Mouse (Mus musculus) forebrain, embryonic 11.5 days (tissue): ENCODE measurements around the gene Ccdc30. TPM values are rescaled to one million over a fixed set of nuclear protein-coding genes. Genes with fewer than 3 reads are reported as not detected.

ENCODE experiments used
- ATAC-seq: fragments of 200-750 bp; cut with Nextera tagmentation; replicated peaks from 2 replicates; pipeline ENCODE4 v1.8.0; 2017; ENCODE audit warnings: moderate TSS enrichment; ENCODE audit not compliant: low FRiP score
- DNase-seq: peaks from one replicate; pipeline ENCODE4 v3.0.0-alpha.2; 2017; ENCODE audit warnings: low spot score
- H3K27ac ChIP-seq: fragments of 300-500 bp; sonication (generic); 2 replicates; pipeline ENCODE4 v1.5.1; 2014; ENCODE audit warnings: low read depth, low read length
- H3K27me3 ChIP-seq: fragments of 300-500 bp; sonication (generic); 2 replicates; pipeline ENCODE4 v1.6.1; 2014; ENCODE audit warnings: mild to moderate bottlenecking, low read length, mixed read lengths; ENCODE audit not compliant: control insufficient read depth, insufficient read depth
- H3K36me3 ChIP-seq: fragments of 300-500 bp; sonication (generic); 2 replicates; pipeline ENCODE4 v1.6.1; 2014; ENCODE audit warnings: mild to moderate bottlenecking, low read length, moderate library complexity, mixed read lengths; ENCODE audit not compliant: control insufficient read depth, insufficient read depth
- H3K4me1 ChIP-seq: fragments of 300-500 bp; sonication (generic); replicated peaks from 2 replicates; pipeline ENCODE4 v1.6.1; 2014; ENCODE audit warnings: low read length, mixed read lengths; ENCODE audit not compliant: control insufficient read depth, insufficient read depth
- H3K4me2 ChIP-seq: fragments of 300-500 bp; sonication (generic); 2 replicates; pipeline ENCODE4 v1.6.1; 2014; ENCODE audit warnings: low read depth, mild to moderate bottlenecking, low read length, moderate library complexity, mixed read lengths; ENCODE audit not compliant: severe bottlenecking
- H3K4me3 ChIP-seq: fragments of 300-500 bp; sonication (generic); 2 replicates; pipeline ENCODE4 v1.5.1; 2014; ENCODE audit warnings: low read depth, low read length
- H3K9ac ChIP-seq: fragments of 300-500 bp; sonication (generic); 2 replicates; pipeline ENCODE4 v1.6.1; 2014; ENCODE audit warnings: low read length
- H3K9me3 ChIP-seq: fragments of 300-500 bp; sonication (generic); 2 replicates; pipeline ENCODE4 v1.6.1; 2016; ENCODE audit warnings: low read length, mixed read lengths; ENCODE audit not compliant: control insufficient read depth
- WGBS: fragments of 180-500 bp; shearing (Covaris S2); extraction: QIAGEN DNeasy Blood & Tissue Kit; methylation state at CpG from one replicate; pipeline ENCODE4 v1.1.7; 2014; 5-methylcytosine and 5-hydroxymethylcytosine counted together
- polyA plus RNA-seq: library from polyadenylated mRNA; unstranded; fragments of >200 nt; fragmentation: Nextera tagmentation; extraction: Ambion mirVana; gene quantifications from 2 replicates; pipeline ENCODE4 v1.2.1, GENCODE M21; 2014

The Ccdc30 gene
- polyA plus RNA-seq, 1 experiment from 2014 or later, result 10.2 TPM

DNA sequence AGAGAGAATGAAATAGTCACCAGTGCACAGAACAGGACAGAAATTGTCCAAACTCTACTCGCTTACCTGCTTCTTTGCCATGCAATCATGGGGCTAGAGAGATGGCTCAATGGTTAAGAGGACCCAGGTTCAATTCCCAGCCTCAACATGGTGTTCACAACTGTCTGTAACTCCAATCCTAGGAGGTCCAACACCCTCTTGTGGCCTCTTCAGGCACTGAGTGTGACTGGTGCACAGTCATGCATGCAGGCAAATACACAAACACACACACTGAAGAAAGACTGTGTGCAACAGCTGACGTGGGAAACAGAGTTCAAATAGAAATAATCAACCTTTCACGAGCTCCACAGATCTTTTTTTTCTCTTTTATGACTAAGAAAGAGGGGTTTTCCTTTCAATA lies 53.1 kb downstream of the Ccdc30 start:
- H3K4me2 ChIP-seq, result no peak overlapping the region
- H3K4me1 ChIP-seq, result no peaks in the 10 kb centered on the region; the same call in 1 of the 2 replicates
- no peaks in the 10 kb centered on the region for H3K36me3 ChIP-seq
- no peaks in the 10 kb centered on the region for H3K27me3 ChIP-seq
- 84% methylated on average over 3 of the region's 3 CpGs for WGBS
- no peak overlapping the region for H3K4me3 ChIP-seq
- ATAC-seq (no peak), DNase-seq (peak; percentile 42)
- no peak overlapping the region for H3K27ac ChIP-seq
- H3K9me3 ChIP-seq, result no peaks in the 10 kb centered on the region
- H3K9ac ChIP-seq, result no peak overlapping the region

DNA sequence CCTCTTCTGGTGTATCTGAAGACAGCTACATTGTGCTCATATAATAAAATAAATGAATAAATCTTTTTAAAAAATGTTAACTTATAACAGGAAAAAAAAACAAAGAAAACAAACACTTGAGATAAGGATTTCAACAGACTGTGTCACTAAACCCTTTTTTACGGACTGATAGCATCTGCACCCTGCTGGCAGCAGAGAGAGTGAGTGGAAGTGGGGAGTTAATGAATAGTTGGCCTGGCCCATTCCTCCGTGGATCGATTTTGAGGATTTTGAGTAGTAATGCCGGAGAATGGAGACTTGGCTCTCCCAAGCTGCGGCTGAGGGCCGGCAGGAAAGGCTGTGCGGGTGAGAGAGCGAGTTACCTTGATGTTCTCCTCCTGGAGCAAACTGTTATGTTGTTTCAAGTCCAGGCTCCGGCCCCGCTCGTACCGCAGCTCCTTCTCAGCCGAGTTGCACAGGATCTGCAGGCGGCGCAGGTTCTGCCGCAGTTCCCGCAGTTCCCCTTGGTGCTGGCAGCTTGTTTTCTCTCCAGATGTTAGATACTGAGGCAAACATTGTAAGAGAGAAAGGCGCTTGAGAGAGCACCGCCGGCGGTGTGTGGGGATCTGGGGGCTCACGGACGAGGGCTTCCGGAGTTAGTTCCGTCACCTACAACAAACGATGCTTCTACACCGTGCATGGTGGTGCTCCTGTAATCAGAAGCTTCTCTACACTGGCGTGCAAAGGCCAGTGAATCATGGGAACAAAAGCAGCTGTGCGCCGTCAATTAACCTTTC lies 55.9 kb downstream of the Ccdc30 start:
- Histone ChIP-seq H3K4me2 (peak overlapping the region; percentile 54), H3K4me1 (no peaks in the 10 kb centered on the region; the same call in 1 of the 2 replicates), H3K36me3 (no peaks in the 10 kb centered on the region), H3K27me3 (no peaks in the 10 kb centered on the region; the same call in 1 of the 2 replicates), H3K9me3 (no peaks in the 10 kb centered on the region), H3K27ac (no peak overlapping the region), H3K9ac (peak overlapping the region; percentile 57), H3K4me3 (peak overlapping the region; percentile 24)
- DNase-seq, result peak; percentile 59
- ATAC-seq, result 0 out of 2 replicates have a peak, but pooled peaks have one; percentile 36
- 6% methylated on average over 30 of the region's 30 CpGs for WGBS

DNA sequence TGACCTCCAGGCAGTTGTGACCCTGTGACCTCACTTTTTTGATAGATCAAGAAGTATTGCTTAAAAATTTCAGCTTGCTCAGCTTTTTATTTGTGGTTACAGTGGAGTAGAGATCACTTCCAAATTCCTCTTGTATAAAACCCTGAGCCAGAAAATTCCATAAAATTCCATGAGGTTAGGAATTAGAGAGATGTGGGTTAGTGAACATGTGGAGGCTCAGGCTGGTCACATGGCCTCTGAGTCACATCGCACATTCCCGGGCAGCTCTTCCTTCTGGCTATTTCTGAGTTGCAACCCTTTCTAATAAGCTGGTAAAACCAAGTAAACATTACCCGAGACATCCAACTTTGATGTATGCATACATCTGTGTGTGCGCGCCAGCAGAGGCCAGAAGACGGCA lies 69.8 kb downstream of the Ccdc30 start:
- no peak overlapping the region for H3K9ac ChIP-seq
- ATAC-seq (no peak), DNase-seq (no peak)
- H3K9me3 ChIP-seq, result no peaks in the 10 kb centered on the region
- no peaks in the 10 kb centered on the region for H3K27me3 ChIP-seq
- H3K27ac ChIP-seq, result no peak overlapping the region
- no peak overlapping the region for H3K4me3 ChIP-seq
- no peaks in the 10 kb centered on the region for H3K36me3 ChIP-seq
- no peaks in the 10 kb centered on the region for H3K4me1 ChIP-seq
- no peak overlapping the region for H3K4me2 ChIP-seq
- 95% methylated on average over 6 of the region's 6 CpGs for WGBS

DNA sequence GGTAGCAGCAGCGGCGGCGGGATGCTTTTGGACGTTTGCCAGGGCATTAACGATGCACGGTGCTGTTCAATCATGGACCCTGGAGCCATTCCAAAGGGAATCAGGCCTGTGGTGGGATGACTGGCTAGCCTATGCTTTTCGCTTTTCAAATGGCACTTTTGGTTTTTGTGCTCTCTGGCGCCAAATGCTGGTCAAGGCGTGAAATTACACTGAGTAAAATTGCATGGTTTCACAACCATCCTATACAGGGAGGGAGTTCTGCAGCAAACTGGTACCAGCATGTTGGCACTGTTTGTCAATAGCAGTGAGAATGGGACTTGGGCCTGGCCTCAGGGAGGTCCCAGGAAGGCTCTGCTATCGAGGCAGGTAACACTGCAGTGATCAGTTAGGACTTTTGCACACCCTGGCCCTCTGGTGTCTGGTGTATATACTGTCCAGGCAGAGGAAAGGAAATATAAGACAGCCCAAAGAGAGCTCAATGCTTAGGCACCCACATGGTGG lies 76.4 kb downstream of the Ccdc30 start:
- H3K4me1 ChIP-seq, result no peaks in the 10 kb centered on the region
- no peaks in the 10 kb centered on the region for H3K36me3 ChIP-seq
- H3K4me2 ChIP-seq, result no peak overlapping the region
- H3K4me3 ChIP-seq, result no peak overlapping the region
- 5% methylated on average over 10 of the region's 10 CpGs for WGBS
- no peaks in the 10 kb centered on the region for H3K27me3 ChIP-seq
- ATAC-seq, result peak; percentile 71
- DNase-seq, result peak; percentile 79
- H3K27ac ChIP-seq, result no peak overlapping the region
- peak overlapping the region; percentile 27 for H3K9ac ChIP-seq
- no peaks in the 10 kb centered on the region for H3K9me3 ChIP-seq

DNA sequence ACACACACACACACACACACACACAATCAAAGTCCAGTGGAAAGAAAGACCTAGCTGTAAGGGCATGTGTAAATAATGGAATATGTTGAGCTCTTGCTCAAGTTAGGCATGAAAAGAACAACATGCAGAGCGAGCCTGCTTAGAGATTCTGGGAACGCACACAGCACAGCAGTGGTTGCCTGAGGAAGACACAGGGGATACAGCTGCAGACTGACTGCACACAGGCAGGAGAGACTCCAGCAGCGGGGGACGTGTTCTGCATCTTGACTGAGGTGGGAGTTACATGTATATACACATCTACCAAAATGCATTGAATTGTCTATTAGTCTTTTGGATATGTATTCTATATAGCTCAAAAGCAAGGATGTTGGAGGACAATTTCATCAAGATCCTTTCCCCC lies 76.9 kb downstream of the Ccdc30 start:
- H3K9me3 ChIP-seq, result no peaks in the 10 kb centered on the region
- no peaks in the 10 kb centered on the region for H3K36me3 ChIP-seq
- no peaks in the 10 kb centered on the region for H3K4me1 ChIP-seq
- ATAC-seq (no peak), DNase-seq (no peak)
- no peaks in the 10 kb centered on the region for H3K27me3 ChIP-seq
- H3K4me2 ChIP-seq, result no peak overlapping the region
- H3K27ac ChIP-seq, result no peak overlapping the region
- peak overlapping the region; percentile 27 for H3K9ac ChIP-seq
- H3K4me3 ChIP-seq, result no peak overlapping the region
- WGBS, result 77% methylated on average over 4 of the region's 4 CpGs

DNA sequence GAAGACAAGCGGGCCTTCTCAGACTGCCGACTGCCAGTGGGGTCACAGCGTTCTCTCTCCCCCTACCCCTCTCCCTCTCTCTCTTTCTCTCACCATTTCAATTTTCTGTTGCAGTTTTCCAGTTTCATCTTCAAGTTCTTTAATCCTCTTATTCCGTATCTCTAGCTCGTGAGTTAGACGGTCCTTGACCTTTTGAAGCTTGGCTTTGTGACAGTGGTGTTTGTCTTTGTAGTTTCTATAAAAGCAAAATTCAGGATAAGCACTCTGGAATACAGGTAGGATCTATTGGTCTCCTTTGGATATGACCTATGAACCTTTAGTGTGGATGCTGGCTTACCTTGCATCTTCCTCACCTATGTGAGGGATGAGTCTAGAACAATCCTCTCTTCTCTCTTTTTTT lies 81.8 kb downstream of the Ccdc30 start:
- no peak overlapping the region for H3K27ac ChIP-seq
- H3K27me3 ChIP-seq, result no peaks in the 10 kb centered on the region
- DNase-seq (no peak), ATAC-seq (no peak)
- H3K4me3 ChIP-seq, result no peak overlapping the region
- no peaks in the 10 kb centered on the region for H3K36me3 ChIP-seq
- H3K4me2 ChIP-seq, result no peak overlapping the region
- H3K9me3 ChIP-seq, result no peaks in the 10 kb centered on the region
- WGBS, result 86% methylated on average over 6 of the region's 6 CpGs
- H3K9ac ChIP-seq, result no peak overlapping the region
- H3K4me1 ChIP-seq, result no peaks in the 10 kb centered on the region

DNA sequence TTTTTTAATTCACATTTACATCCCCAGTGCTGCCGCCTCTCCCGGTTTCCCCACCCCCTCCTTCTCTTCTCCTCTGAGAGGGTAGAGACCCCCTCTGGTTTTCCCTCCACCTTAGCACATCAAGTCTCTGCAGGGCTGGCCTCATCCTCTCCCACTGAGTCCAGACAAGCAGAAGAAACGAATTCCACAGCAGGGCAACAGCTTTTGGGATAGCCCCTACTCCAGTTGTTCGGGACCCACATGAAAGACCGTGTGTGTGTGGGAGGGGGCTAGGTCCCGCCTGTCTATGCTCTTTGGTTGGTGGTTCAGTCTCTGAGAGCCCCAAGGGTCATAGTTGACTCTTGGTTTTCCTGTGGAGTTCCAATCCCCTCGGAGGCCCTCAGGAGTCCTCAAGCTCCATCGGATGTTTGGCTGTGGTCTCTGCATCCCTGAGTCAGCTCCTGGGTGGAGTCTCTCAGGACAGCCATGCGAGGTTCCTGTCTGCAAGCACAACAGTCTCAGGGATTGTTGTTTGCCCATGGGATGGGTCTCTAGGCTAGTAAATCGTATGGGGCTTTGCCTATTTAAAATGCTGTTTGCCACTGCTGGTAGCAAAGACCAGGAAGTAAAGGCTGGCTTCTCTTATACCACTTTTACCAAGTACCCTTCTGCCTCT lies 94.3 kb downstream of the Ccdc30 start:
- no peaks in the 10 kb centered on the region for H3K9me3 ChIP-seq
- H3K36me3 ChIP-seq, result no peaks in the 10 kb centered on the region; the same call in 1 of the 2 replicates
- DNase-seq (peak; percentile 50), ATAC-seq (peak; percentile 74)
- H3K4me1 ChIP-seq, result peaks cover 10% of the 10 kb centered on the region; the same call in 1 of the 2 replicates
- peak overlapping the region; percentile 74 for H3K9ac ChIP-seq
- no peak overlapping the region for H3K27ac ChIP-seq
- peak overlapping the region; percentile 94 for H3K4me2 ChIP-seq
- peak overlapping the region; percentile 71 for H3K4me3 ChIP-seq
- WGBS, result 31% methylated on average over 10 of the region's 10 CpGs
- H3K27me3 ChIP-seq, result no peaks in the 10 kb centered on the region

DNA sequence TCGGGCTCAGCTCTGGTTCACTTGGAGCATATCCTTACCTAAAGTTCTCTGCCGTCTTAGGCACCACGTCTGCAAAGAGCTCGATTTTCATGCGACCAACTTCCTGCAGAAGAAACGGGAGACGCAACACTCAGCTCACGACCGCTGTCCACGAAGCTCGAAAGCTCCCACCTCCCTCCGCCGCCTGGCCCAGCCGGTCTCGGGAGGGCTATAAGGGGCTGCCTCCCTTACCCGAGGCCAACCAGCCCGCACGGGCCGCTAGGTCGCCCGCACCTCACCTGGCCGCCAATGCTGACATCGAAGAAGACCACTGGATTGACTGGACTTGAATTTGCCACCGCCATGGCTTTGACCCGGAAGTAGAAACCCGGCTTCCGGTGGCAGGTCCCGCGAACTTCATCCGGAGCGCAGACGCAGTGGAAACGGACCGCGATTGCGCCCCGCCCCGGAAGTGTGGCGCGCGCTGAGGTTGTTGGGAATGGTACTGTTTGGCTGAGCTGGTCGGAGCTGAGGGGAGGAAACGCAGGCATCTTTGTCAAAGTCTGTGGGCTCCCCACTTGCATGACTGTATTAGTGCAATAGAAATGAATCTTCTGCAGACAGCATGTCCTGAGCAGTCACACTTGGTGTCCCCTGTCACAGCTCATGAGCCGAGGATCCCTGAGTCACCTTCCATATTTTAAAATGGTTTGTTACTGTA lies 95.0 kb downstream of the Ccdc30 start, which contains the start of gene Ppih:
TSS of gene Ppih (minus strand) at position 416 of the 700 bp plus-strand sequence.
- WGBS, result under 1% methylated on average over 44 of the region's 44 CpGs
- Histone ChIP-seq H3K27me3 (no peaks in the 10 kb centered on the region), H3K36me3 (no peaks in the 10 kb centered on the region; the same call in 1 of the 2 replicates), H3K9ac (peak within 1 kb of the TSS; percentile 74), H3K4me1 (peaks cover 10% of the 10 kb centered on the region; the same call in 1 of the 2 replicates), H3K4me2 (peak within 1 kb of the TSS; percentile 94), H3K4me3 (peak within 1 kb of the TSS; percentile 71), H3K27ac (peak within 1 kb of the TSS; percentile 53; the same call in 1 of the 2 replicates), H3K9me3 (no peaks in the 10 kb centered on the region)
- ATAC-seq (peak; percentile 95), DNase-seq (peak; percentile 97)
